Mouse (Mus musculus): ENCODE measurements around the gene Lypd6b. TPM values are rescaled to one million over a fixed set of nuclear protein-coding genes. Genes with fewer than 3 reads are reported as not detected.

Lypd6b gene
- total RNA-seq, 2 experiments from 2014 or later = 0.50 to 0.54 TPM

- DNase-seq (ENCODE audit: low spot score in 2 of 2) = no peak
These were observed 80.8 kb downstream of the Lypd6b start for GRCm38 (mm10) chr2:49868116-49868858.

GRCm38 (mm10) chr2:49869044-49869443, 81.6 kb downstream of the Lypd6b start:
- DNase-seq (ENCODE audit: low spot score in 2 of 2) = no peak

- no peak for DNase-seq (ENCODE audit: low spot score in 2 of 2)
These were observed 82.5 kb downstream of the Lypd6b start for GRCm38 (mm10) chr2:49869782-49870514.

GRCm38 (mm10) chr2:49871012-49871411, 83.5 kb downstream of the Lypd6b start:
- no peak for DNase-seq (ENCODE audit: low spot score in 2 of 2)

DNA sequence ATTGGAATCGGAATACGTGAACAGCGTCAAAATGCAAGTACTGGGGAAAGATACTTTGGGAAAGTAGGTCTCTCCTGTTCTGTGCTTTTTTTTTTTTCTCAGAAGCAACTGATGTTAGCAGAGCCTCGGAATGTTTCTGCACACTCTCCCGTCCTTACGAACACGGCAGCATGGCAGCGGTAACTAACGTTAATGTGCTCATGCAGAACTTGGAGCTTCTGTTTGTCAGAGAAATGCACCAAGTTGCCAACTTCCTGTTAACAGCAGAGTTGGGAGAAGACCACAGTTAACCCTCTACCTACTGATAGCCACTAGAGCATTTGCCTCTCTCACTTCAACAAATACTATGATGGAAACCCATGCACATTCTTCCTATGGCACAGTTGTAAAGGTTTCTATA, 93.0 kb downstream of the Lypd6b start:
- DNase-seq (ENCODE audit: low spot score in 2 of 2) = no peak

DNA sequence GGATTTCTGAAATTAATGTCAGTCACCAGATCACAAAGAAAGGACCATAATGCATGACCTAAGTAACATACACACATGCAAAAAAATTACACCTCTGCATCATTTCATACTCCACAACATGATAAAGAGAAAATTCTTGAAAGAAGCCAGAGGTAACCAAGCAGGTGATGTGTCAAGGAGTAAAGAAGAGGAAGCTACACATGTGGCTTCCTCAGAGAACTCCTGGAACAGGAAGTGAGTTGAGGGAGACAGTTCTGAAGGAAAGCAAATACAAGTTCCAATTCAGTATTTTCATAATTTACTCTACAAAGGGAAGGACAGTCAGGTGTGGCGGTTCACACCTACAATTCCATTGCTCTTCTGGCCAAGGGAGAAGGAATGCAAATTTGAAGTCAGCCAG, 93.5 kb downstream of the Lypd6b start:
- DNase-seq (ENCODE audit: low spot score in 2 of 2) = no peak

DNA sequence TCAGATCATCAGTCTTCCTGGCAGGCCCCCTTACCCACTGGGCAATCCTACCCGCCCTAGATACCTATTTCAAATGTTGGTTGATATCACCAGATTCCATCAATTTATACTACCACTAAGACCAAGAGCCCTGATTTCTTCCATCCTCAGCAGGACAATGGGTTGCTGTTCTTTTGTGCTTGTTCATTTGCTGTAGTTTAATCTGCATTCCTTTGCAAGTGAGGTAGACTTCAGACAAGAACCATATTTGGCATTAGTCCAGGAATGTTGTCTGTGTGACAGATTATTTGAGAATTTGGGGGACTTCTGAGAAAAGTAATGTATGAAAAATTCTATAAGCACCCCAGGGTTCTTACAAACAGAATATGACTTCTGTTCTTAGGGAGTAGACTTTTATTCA, 95.0 kb downstream of the Lypd6b start:
- DNase-seq (ENCODE audit: low spot score in 2 of 2) = no peak

- no peak for DNase-seq (ENCODE audit: low spot score in 2 of 2)
These were observed 96.5 kb downstream of the Lypd6b start for GRCm38 (mm10) chr2:49883990-49884389.

GRCm38 (mm10) chr2:49886209-49886608, 98.7 kb downstream of the Lypd6b start:
- DNase-seq (ENCODE audit: low spot score in 2 of 2) = no peak

- no peak for DNase-seq (ENCODE audit: low spot score in 2 of 2)
These were observed 100.9 kb downstream of the Lypd6b start for GRCm38 (mm10) chr2:49888346-49888745.

DNA sequence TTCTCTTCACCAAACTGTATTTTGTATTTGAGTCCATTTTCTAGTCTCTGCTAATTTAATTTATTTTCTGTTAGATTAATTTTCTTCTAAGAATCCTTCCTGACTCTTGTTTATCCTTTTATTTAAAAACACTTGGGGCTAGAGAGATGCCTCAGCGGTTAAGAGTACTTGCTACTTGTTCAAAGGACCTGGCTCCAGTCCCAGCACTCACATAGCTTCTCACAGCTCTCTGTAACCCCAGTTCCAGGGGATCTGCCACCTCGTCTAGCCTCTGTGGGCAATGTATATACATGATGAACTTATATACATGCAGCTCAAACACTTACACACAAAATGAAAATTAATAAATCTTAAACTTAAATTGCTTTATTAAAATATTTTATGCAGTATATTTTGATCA, 103.2 kb downstream of the Lypd6b start:
- no peak for DNase-seq (ENCODE audit: low spot score in 2 of 2)

- DNase-seq (ENCODE audit: low spot score in 2 of 2) = no peak
These were observed 122.4 kb downstream of the Lypd6b start for GRCm38 (mm10) chr2:49909838-49910407.

GRCm38 (mm10) chr2:49911296-49912034, 124.0 kb downstream of the Lypd6b start:
- DNase-seq (ENCODE audit: low spot score in 2 of 2) = no peak

DNA sequence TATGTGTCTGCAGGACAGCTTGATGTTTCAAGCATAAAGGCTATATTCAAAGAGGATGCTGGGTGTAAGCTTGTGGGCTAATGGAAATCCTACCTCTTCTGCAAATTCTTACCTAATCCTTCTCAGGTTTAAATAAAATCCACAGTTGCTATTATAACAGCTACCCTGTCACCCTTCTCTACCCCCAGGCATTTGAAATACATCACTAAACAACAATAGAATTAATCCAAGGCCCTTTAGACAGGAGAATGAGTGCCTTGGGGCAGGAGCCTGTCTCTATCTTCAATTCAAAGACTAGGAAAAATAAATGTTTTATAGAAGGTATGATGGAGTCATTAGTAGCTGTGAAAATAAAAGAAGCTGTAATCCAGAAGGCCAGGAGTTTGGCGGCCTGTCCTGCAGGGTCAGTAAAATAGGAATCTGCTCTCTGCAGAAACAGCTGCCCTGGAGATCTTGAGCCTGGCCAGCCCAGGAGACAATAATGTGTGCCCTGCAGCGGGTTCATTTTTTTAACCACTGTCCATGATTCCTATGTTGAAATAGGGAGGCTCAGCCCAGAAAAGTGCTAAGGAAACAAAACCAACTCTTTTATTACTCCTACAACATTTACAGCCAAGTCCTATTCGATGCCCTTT, 124.9 kb downstream of the Lypd6b start:
- no peak for DNase-seq (ENCODE audit: low spot score in 2 of 2)

DNA sequence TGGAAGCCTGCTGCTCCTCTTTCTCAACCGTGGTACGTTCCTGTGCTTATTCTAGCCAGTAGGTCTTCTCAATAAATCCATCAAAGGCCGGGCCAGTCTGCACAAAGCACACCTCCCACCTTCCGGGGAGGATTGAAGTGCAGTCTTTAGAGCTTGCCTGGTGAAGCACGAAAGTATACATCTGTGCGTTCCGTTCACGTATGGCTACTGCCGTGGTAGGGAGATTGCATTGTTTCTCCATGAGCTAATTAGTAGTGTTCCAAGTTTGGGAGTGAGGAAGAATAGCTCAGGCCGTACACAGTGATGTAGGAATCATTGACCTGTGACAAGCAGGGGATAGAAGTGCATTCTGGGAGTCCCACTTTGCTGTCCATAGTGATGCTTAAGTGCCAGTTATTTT, 130.0 kb downstream of the Lypd6b start:
- no peak for DNase-seq (ENCODE audit: low spot score in 2 of 2)

DNA sequence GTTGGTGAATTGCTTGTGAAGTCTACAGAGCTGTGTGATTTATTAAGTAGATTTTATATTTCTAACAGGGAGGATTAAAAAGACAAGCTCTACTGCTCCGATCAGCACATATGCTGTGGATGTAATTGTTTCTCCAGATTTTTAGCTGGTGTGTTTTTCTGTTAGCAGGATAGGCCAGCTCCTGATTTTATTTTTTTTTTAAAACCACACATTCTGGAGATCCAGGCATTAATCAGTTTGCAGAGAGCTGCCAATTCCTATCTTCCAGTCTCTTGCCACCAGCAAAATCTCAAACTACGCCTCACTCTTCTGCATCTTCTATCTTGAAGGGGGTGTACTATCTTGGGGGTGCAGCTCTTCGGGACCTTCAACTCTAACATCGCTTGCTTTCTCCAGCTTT, 130.6 kb downstream of the Lypd6b start:
- no peak for DNase-seq (ENCODE audit: low spot score in 2 of 2)

DNA sequence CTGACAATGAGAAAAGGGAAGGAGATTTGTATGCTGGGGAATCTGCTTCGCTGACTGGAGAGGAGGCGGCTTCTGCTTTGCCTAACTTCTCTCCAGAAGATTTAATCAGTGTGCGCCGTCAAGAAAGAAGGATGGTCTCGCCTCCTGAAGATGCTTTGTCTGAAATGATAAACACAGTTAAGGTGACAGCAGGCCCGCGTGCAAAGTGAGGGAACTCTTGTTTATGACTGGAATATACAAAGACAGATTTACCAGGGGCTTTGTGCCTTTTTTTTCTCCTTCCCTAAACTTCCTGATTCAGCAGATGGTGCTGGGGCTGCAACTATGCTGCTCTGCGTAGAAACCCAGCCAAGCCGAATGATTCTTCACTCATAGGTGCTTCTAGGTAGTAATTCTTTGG, 131.2 kb downstream of the Lypd6b start:
- DNase-seq (ENCODE audit: low spot score in 2 of 2) = no peak

- DNase-seq (ENCODE audit: low spot score in 2 of 2) = no peak
These were observed 134.5 kb downstream of the Lypd6b start for GRCm38 (mm10) chr2:49921948-49922347.

- no peak for DNase-seq (ENCODE audit: low spot score in 2 of 2)
These were observed 135.3 kb downstream of the Lypd6b start for GRCm38 (mm10) chr2:49922810-49923209.

DNA sequence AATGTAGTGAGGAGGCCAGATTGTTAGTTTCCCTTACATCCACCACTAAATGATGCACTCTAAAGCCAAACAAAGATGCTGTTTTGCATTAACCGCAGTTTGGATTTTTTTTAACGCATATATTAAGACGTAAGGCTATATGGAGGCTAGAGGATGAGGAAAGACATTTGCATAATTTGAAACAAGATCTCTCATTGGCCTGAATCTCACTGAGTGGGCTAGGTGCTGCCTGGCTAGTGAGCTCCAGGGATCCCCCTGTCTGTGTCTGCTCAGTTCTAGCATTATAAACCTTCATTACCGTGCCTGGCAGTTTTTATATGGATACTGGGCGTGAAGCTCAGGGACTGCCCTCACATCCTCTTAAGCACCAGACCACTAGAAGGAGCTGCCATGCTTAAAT, 138.7 kb downstream of the Lypd6b start:
- DNase-seq (ENCODE audit: low spot score in 2 of 2) = no peak

- DNase-seq (ENCODE audit: low spot score in 2 of 2) = no peak
These were observed 139.9 kb downstream of the Lypd6b start for GRCm38 (mm10) chr2:49927362-49927761.
